Mouse (Mus musculus): ENCODE measurements around the gene Col16a1.

Col16a1 gene

GRCm38 (mm10) chr4:130047331-130048202 is at the start of gene Col16a1:
Gene Col16a1, plus strand, starts transcription at chr4:130047840.
- peak; percentile 71 to 84 for DNase-seq (ENCODE audit: low spot score in 2 of 2)

- no peak for DNase-seq (ENCODE audit: low spot score in 2 of 2)
Measured at GRCm38 (mm10) chr4:129998124-129998523, 49.5 kb upstream of the Col16a1 start.

- DNase-seq (ENCODE audit: low spot score in 2 of 2): no peak
Measured at GRCm38 (mm10) chr4:130001710-130002109, 45.9 kb upstream of the Col16a1 start.

GRCm38 (mm10) chr4:130002157-130002556 is 45.5 kb upstream of the Col16a1 start:
- no peak for DNase-seq (ENCODE audit: low spot score in 2 of 2)

GRCm38 (mm10) chr4:130005593-130005992 is 42.0 kb upstream of the Col16a1 start:
- DNase-seq (ENCODE audit: low spot score in 2 of 2): no peak

- no peak for DNase-seq (ENCODE audit: low spot score in 2 of 2)
Measured at GRCm38 (mm10) chr4:130006533-130006932, 41.1 kb upstream of the Col16a1 start.

GRCm38 (mm10) chr4:130009043-130009442 is 38.6 kb upstream of the Col16a1 start:
- no peak for DNase-seq (ENCODE audit: low spot score in 2 of 2)

GRCm38 (mm10) chr4:130010723-130011122 is 36.9 kb upstream of the Col16a1 start:
- no peak for DNase-seq (ENCODE audit: low spot score in 2 of 2)

- no peak for DNase-seq (ENCODE audit: low spot score in 2 of 2)
Measured at GRCm38 (mm10) chr4:130012234-130012633, 35.4 kb upstream of the Col16a1 start.

GRCm38 (mm10) chr4:130013111-130013510 is 34.5 kb upstream of the Col16a1 start:
- no peak for DNase-seq (ENCODE audit: low spot score in 2 of 2)

GRCm38 (mm10) chr4:130016010-130016409 is 31.6 kb upstream of the Col16a1 start:
- no peak for DNase-seq (ENCODE audit: low spot score in 2 of 2)

GRCm38 (mm10) chr4:130017036-130017674 is 30.5 kb upstream of the Col16a1 start:
- DNase-seq (ENCODE audit: low spot score in 2 of 2): no peak

GRCm38 (mm10) chr4:130022952-130023351 is 24.7 kb upstream of the Col16a1 start:
- DNase-seq (ENCODE audit: low spot score in 2 of 2): no peak

- no peak for DNase-seq (ENCODE audit: low spot score in 2 of 2)
Measured at GRCm38 (mm10) chr4:130023511-130024231, 24.0 kb upstream of the Col16a1 start.

- DNase-seq (ENCODE audit: low spot score in 2 of 2): no peak
Measured at GRCm38 (mm10) chr4:130025544-130025943, 22.1 kb upstream of the Col16a1 start.

- DNase-seq (ENCODE audit: low spot score in 2 of 2): no peak
Measured at GRCm38 (mm10) chr4:130031146-130031545, 16.5 kb upstream of the Col16a1 start.

- DNase-seq (ENCODE audit: low spot score in 2 of 2): no peak
Measured at GRCm38 (mm10) chr4:130033496-130033895, 14.1 kb upstream of the Col16a1 start.

GRCm38 (mm10) chr4:130036112-130036511 is 11.5 kb upstream of the Col16a1 start:
- peak in 1 of 2 experiments; percentile 66 for DNase-seq (ENCODE audit: low spot score in 2 of 2)

- DNase-seq (ENCODE audit: low spot score in 2 of 2): no peak
Measured at GRCm38 (mm10) chr4:130036573-130037401, 10.9 kb upstream of the Col16a1 start.

GRCm38 (mm10) chr4:130039351-130039750 is 8.3 kb upstream of the Col16a1 start:
- DNase-seq (ENCODE audit: low spot score in 2 of 2): no peak

- no peak for DNase-seq (ENCODE audit: low spot score in 2 of 2)
Measured at GRCm38 (mm10) chr4:130041076-130041475, 6.6 kb upstream of the Col16a1 start.

Data from cerebellum, postnatal 4 days (tissue).